Comparison of ENCODE assay signal across 9 mouse cellular contexts in the genomic region with DNA sequence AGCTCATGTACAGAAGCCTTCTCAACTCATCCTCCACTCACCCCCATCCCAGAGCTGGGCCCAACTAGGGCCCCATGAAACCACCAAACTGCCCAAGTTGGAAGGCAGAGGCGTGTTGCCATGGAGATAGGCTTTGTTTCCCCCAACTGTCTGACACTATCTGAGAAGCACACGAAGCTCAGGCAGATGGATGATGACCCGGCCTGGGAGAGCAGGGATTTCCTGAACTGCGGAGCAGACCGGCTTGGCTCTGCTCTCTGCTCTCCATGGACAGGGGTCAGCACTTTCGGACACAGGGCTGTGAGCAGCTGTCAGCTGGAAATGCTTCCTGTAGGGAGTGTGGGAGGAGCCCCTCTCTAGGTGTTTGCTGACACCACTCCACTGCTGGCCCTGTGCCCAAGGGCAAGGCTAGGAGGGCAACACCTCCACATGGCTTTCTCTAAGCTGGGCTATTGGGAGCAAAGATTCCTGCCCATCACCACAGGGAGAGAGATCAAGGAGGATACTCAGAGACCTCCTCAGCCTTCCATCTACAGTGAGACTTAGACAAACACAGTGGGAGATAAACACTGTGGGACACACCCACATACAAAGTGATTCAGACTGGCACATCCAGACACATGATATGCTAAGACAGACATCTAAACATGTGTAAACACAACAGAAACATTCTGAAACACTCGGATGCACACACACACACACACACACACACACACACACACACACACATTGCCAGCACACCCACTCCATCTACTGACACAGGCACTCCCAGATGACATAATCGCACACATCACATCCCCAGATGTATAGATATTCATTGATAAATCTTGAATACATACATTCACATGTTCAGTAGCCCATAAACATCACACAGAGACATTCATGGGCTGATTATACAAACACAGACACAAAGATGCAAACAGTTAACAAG. TPM values are rescaled to one million over a fixed set of nuclear protein-coding genes. Genes with fewer than 3 reads are reported as not detected.
DNase-seq lines count a peak whose midpoint lies in the region; ATAC-seq and TF ChIP-seq lines count a peak whose summit lies in the region.
"Had no signal": no experiment of that assay in that cellular context is flagged by ENCODE, and none has a peak within 500 bp of the region (broad histone marks: within the 10 kb centered on the region; RNA-seq: fewer than 3 reads in every experiment).

No protein-coding gene starts in this region.

- peak overlapping the region; percentile 22; the same call in 1 of the 2 replicates for H3K4me3 ChIP-seq in midbrain, embryonic 10.5 days
- no peak overlapping the region for H3K4me3 ChIP-seq in midbrain, embryonic 14.5 days (replicated peaks; ENCODE audit: low read depth, low read length)
- no peak overlapping the region for H3K4me3 ChIP-seq in embryonic facial prominence, embryonic 10.5 days
- H3K4me3 ChIP-seq in lung, postnatal 0 days (ENCODE audit: low read depth, low read length) = no peak overlapping the region
- no peak overlapping the region for H3K4me3 ChIP-seq in midbrain, embryonic 13.5 days (replicated peaks)
- H3K4me3 ChIP-seq: limb, embryonic 12.5 days had no signal

- H3K9ac ChIP-seq in midbrain, embryonic 14.5 days (replicated peaks; ENCODE audit: low read length) = no peak overlapping the region; the same call in 1 of the 2 replicates
- no peak overlapping the region for H3K9ac ChIP-seq in lung, postnatal 0 days (replicated peaks; ENCODE audit: low read depth)
- H3K9ac ChIP-seq in midbrain, embryonic 13.5 days (replicated peaks) = no peak overlapping the region
- H3K9ac ChIP-seq: limb, embryonic 12.5 days had no signal

- 0 out of 2 replicates have a peak, but pooled peaks have one; percentile 4 for TF ChIP-seq CTCF in lung, postnatal 0 days (IDR thresholded peaks at IDR 0.05)

- DNase-seq in midbrain, embryonic 10.5 days (ENCODE audit: low spot score) = peak; percentile 61
- DNase-seq in midbrain, embryonic 14.5 days = no peak
- DNase-seq in embryonic facial prominence, embryonic 10.5 days (ENCODE audit: low spot score) = peak; percentile 42
- peak; percentile 66 to 79 for DNase-seq in kidney, adult 8-10 months
- DNase-seq in lung, postnatal 0 days (ENCODE audit: low spot score) = peak; percentile 90

- H3K4me1 ChIP-seq in midbrain, embryonic 10.5 days = peaks cover 55% of the 10 kb centered on the region
- H3K4me1 ChIP-seq in midbrain, embryonic 14.5 days (ENCODE audit: control insufficient read depth, insufficient read depth, low read length) = peaks cover 18% of the 10 kb centered on the region
- peaks cover 35% of the 10 kb centered on the region for H3K4me1 ChIP-seq in embryonic facial prominence, embryonic 10.5 days
- 0 out of 2 replicates have a peak, but pooled peaks cover 2% of the 10 kb centered on the region for H3K4me1 ChIP-seq in lung, postnatal 0 days (ENCODE audit: insufficient read depth, low read depth, low read length)
- peaks cover 24% of the 10 kb centered on the region for H3K4me1 ChIP-seq in midbrain, embryonic 13.5 days (replicated peaks)

- no peaks in the 10 kb centered on the region for H3K36me3 ChIP-seq in midbrain, embryonic 10.5 days
- H3K36me3 ChIP-seq in midbrain, embryonic 14.5 days (ENCODE audit: control insufficient read depth, insufficient read depth, low read length) = no peaks in the 10 kb centered on the region
- H3K36me3 ChIP-seq in embryonic facial prominence, embryonic 10.5 days (replicated peaks) = no peaks in the 10 kb centered on the region
- no peaks in the 10 kb centered on the region for H3K36me3 ChIP-seq in lung, postnatal 0 days (ENCODE audit: insufficient read depth, low read length)
- H3K36me3 ChIP-seq in midbrain, embryonic 13.5 days = no peaks in the 10 kb centered on the region
- H3K36me3 ChIP-seq: limb, embryonic 12.5 days had no signal

- peak overlapping the region; percentile 73 for H3K27ac ChIP-seq in midbrain, embryonic 10.5 days (replicated peaks)
- H3K27ac ChIP-seq in midbrain, embryonic 14.5 days (replicated peaks; ENCODE audit: low read depth, low read length) = no peak overlapping the region
- no peak overlapping the region for H3K27ac ChIP-seq in embryonic facial prominence, embryonic 10.5 days (replicated peaks)
- H3K27ac ChIP-seq in lung, postnatal 0 days (ENCODE audit: low read length) = 0 out of 2 replicates have a peak overlapping the region, but pooled peaks have one; percentile 40
- H3K27ac ChIP-seq in midbrain, embryonic 13.5 days = no peak overlapping the region
- H3K27ac ChIP-seq: limb, embryonic 12.5 days had no signal

- peak; percentile 74 for TF ChIP-seq EP300 in lung, postnatal 0 days (IDR thresholded peaks at IDR 0.05)

- no peak overlapping the region for H3K4me2 ChIP-seq in midbrain, embryonic 14.5 days (ENCODE audit: low read length)
- H3K4me2 ChIP-seq in lung, postnatal 0 days (replicated peaks; ENCODE audit: low read depth, low read length) = no peak overlapping the region
- no peak overlapping the region for H3K4me2 ChIP-seq in midbrain, embryonic 13.5 days (replicated peaks)
- H3K4me2 ChIP-seq: limb, embryonic 12.5 days had no signal

- no peak for ATAC-seq in midbrain, embryonic 14.5 days (ENCODE audit: low FRiP score, low TSS enrichment)
- peak; percentile 85 for ATAC-seq in lung, postnatal 0 days
- no peak for ATAC-seq in cerebellum, adult (ENCODE audit: insufficient number of reproducible peaks, low FRiP score, low TSS enrichment)
- no peak for ATAC-seq in midbrain, embryonic 13.5 days
- ATAC-seq in erythroblast, adult 5-6 weeks (replicated peaks; ENCODE audit: low FRiP score, poor library complexity, severe bottlenecking) = no peak

- no peaks in the 10 kb centered on the region for H3K9me3 ChIP-seq in midbrain, embryonic 10.5 days (replicated peaks)
- no peaks in the 10 kb centered on the region for H3K9me3 ChIP-seq in midbrain, embryonic 14.5 days (ENCODE audit: control insufficient read depth, low read length)
- no peaks in the 10 kb centered on the region for H3K9me3 ChIP-seq in embryonic facial prominence, embryonic 10.5 days
- no peaks in the 10 kb centered on the region for H3K9me3 ChIP-seq in lung, postnatal 0 days (ENCODE audit: low read length)
- H3K9me3 ChIP-seq in midbrain, embryonic 13.5 days = no peaks in the 10 kb centered on the region
- H3K9me3 ChIP-seq: limb, embryonic 12.5 days had no signal

- peaks cover 9% of the 10 kb centered on the region for H3K27me3 ChIP-seq in midbrain, embryonic 10.5 days (ENCODE audit: low read depth, poor library complexity, severe bottlenecking)
- peaks cover 1% of the 10 kb centered on the region; the same call in 1 of the 2 replicates for H3K27me3 ChIP-seq in midbrain, embryonic 14.5 days (ENCODE audit: control insufficient read depth, insufficient read depth, low read length)
- peaks cover 27% of the 10 kb centered on the region for H3K27me3 ChIP-seq in embryonic facial prominence, embryonic 10.5 days (replicated peaks; ENCODE audit: low read depth, poor library complexity, severe bottlenecking)
- H3K27me3 ChIP-seq in lung, postnatal 0 days (replicated peaks; ENCODE audit: insufficient read depth, low read length) = no peaks in the 10 kb centered on the region
- H3K27me3 ChIP-seq in midbrain, embryonic 13.5 days = peaks cover 6% of the 10 kb centered on the region

- 27% methylated on average over 8 of the region's 8 CpGs for WGBS in midbrain, embryonic 10.5 days
- WGBS in midbrain, embryonic 14.5 days = 24% methylated on average over 8 of the region's 8 CpGs
- 32% methylated on average over 8 of the region's 8 CpGs for WGBS in embryonic facial prominence, embryonic 10.5 days
- WGBS in lung, postnatal 0 days = 9% methylated on average over 8 of the region's 8 CpGs
- 24% methylated on average over 8 of the region's 8 CpGs for WGBS in midbrain, embryonic 13.5 days

RNA-seq across cellular contexts. Expression of gene C77080, which starts 4.5 kb away (rescaled TPM):
- polyA plus RNA-seq in midbrain, embryonic 10.5 days (2016; fragmentation: Nextera tagmentation; extraction: Ambion mirVana) = 2.7 and 3.7 TPM in 2 replicates
- polyA plus RNA-seq in midbrain, embryonic 14.5 days (2014; fragmentation: Nextera tagmentation; extraction: Ambion mirVana) = 7.0 and 8.4 TPM in 2 replicates
- polyA plus RNA-seq in embryonic facial prominence, embryonic 10.5 days (2016; fragmentation: Nextera tagmentation; extraction: Ambion mirVana) = 3.3 and 3.5 TPM in 2 replicates
- polyA plus RNA-seq in lung, postnatal 0 days (2015; fragmentation: Nextera tagmentation; extraction: Ambion mirVana) = 6.7 and 7.9 TPM in 2 replicates
- polyA plus RNA-seq in midbrain, embryonic 13.5 days (2015; fragmentation: Nextera tagmentation; extraction: Ambion mirVana) = 5.1 and 5.4 TPM in 2 replicates
- total RNA-seq in erythroblast, adult 5-6 weeks (2015; ENCODE audit: low replicate concordance) = not detected in 2 replicates
- not detected in 2 replicates for total RNA-seq in erythroblast, adult 5-6 weeks (2017; ENCODE audit: low replicate concordance)

RNA-seq across cellular contexts. Expression of gene Sync, which starts 30.7 kb away (rescaled TPM):
- polyA plus RNA-seq in midbrain, embryonic 10.5 days (2016; fragmentation: Nextera tagmentation; extraction: Ambion mirVana) = 0.30 and 0.47 TPM in 2 replicates
- polyA plus RNA-seq in midbrain, embryonic 14.5 days (2014; fragmentation: Nextera tagmentation; extraction: Ambion mirVana) = 0.34 and 0.54 TPM in 2 replicates
- polyA plus RNA-seq in embryonic facial prominence, embryonic 10.5 days (2016; fragmentation: Nextera tagmentation; extraction: Ambion mirVana) = 0.48 and 0.71 TPM in 2 replicates
- polyA plus RNA-seq in lung, postnatal 0 days (2015; fragmentation: Nextera tagmentation; extraction: Ambion mirVana) = 0.80 and 0.98 TPM in 2 replicates
- 0.27 and 0.67 TPM in 2 replicates for polyA plus RNA-seq in midbrain, embryonic 13.5 days (2015; fragmentation: Nextera tagmentation; extraction: Ambion mirVana)
- total RNA-seq in erythroblast, adult 5-6 weeks (2015; ENCODE audit: low replicate concordance) = not detected in 2 replicates
- 0.56 TPM in 1 of 2 replicates, not detected in the other for total RNA-seq in erythroblast, adult 5-6 weeks (2017; ENCODE audit: low replicate concordance)

Comparison
In these comparisons a context has a peak if more than half of its experiments do, and no peak if none do; other contexts are left out.
1. H3K27ac ChIP-seq: peak in midbrain, embryonic 10.5 days (single experiment) and lung, postnatal 0 days (single experiment); none in midbrain, embryonic 14.5 days (single experiment), embryonic facial prominence, embryonic 10.5 days (single experiment) and midbrain, embryonic 13.5 days (single experiment).